Mouse (Mus musculus): ENCODE results near the gene Mfsd2b. TPM values are rescaled to one million over a fixed set of nuclear protein-coding genes. Genes with fewer than 3 reads are reported as not detected.

The Mfsd2b gene
- polyA plus RNA-seq, 1 experiment from 2014 or later, result 28.0 TPM

- no peak overlapping the region for H3K27ac ChIP-seq (ENCODE audit: low read depth)
- H3K4me1 ChIP-seq (ENCODE audit: insufficient read depth), result peaks cover 10% of the 10 kb centered on the region
- DNase-seq, result no peak
- WGBS (ENCODE audit: insufficient replicate concordance), result 79% methylated on average over 4 of the region's 4 CpGs
- no peak overlapping the region for H3K9ac ChIP-seq (replicated peaks)
- no peaks in the 10 kb centered on the region for H3K36me3 ChIP-seq (replicated peaks; ENCODE audit: insufficient read depth, low read length)
- H3K9me3 ChIP-seq (ENCODE audit: low read length), result no peaks in the 10 kb centered on the region
- no peak overlapping the region for H3K4me3 ChIP-seq (ENCODE audit: low read depth, low read length)
- H3K27me3 ChIP-seq (ENCODE audit: insufficient read depth, low read length), result no peaks in the 10 kb centered on the region
- TF ChIP-seq CTCF (IDR thresholded peaks at IDR 0.05; ENCODE audit: low read depth) (no peak), EP300 (IDR thresholded peaks at IDR 0.05; ENCODE audit: low read depth) (no peak)
- no peak for ATAC-seq
- no peak overlapping the region for H3K4me2 ChIP-seq (ENCODE audit: low read depth, low read length)
Measured at GRCm38 (mm10) chr12:4813636-4814035, 60.5 kb downstream of the Mfsd2b start.

Other genes starting within 250 kb of the Mfsd2b start
- 0.07 TPM in 1 of 2 replicates, not detected in the other for gene Fam228a, start 135.9 kb downstream of the Mfsd2b start, polyA plus RNA-seq (2015; fragmentation: Nextera tagmentation; extraction: Ambion mirVana)
- gene Pfn4, start 105.3 kb downstream of the Mfsd2b start, polyA plus RNA-seq (2015; fragmentation: Nextera tagmentation; extraction: Ambion mirVana), result 0.60 and 0.72 TPM in 2 replicates
- 0.44 and 0.68 TPM in 2 replicates for gene Fam228b, start 105.1 kb downstream of the Mfsd2b start, polyA plus RNA-seq (2015; fragmentation: Nextera tagmentation; extraction: Ambion mirVana)
- gene Sf3b6, start 56.8 kb downstream of the Mfsd2b start, polyA plus RNA-seq (2015; fragmentation: Nextera tagmentation; extraction: Ambion mirVana), result 130 and 135 TPM in 2 replicates
- gene Fkbp1b, start 32.8 kb downstream of the Mfsd2b start, polyA plus RNA-seq (2015; fragmentation: Nextera tagmentation; extraction: Ambion mirVana), result 3.1 and 4.6 TPM in 2 replicates
- gene Wdcp, start 31.1 kb downstream of the Mfsd2b start, polyA plus RNA-seq (2015; fragmentation: Nextera tagmentation; extraction: Ambion mirVana), result 8.4 and 9.4 TPM in 2 replicates
- 19.7 and 22.0 TPM in 2 replicates for gene Ubxn2a, start 33.3 kb upstream of the Mfsd2b start, polyA plus RNA-seq (2015; fragmentation: Nextera tagmentation; extraction: Ambion mirVana)
- 4.1 and 4.7 TPM in 2 replicates for gene Atad2b, start 43.0 kb upstream of the Mfsd2b start, polyA plus RNA-seq (2015; fragmentation: Nextera tagmentation; extraction: Ambion mirVana)

Measured in liver, postnatal 0 days (tissue).